Mouse (Mus musculus) hindbrain, embryonic 16.5 days (tissue): ENCODE results near the gene Wt1. TPM values are rescaled to one million over a fixed set of nuclear protein-coding genes. Genes with fewer than 3 reads are reported as not detected.

Experiments used
- ATAC-seq: fragments of 200-750 bp; cut with Nextera tagmentation; 2 replicates; pipeline ENCODE4 v1.8.0; 2017; ENCODE audit warnings: moderate TSS enrichment, moderate library complexity
- H3K27ac ChIP-seq: fragments of 300-500 bp; sonication (generic); 2 replicates; pipeline ENCODE4 v1.5.1; 2014; ENCODE audit warnings: low read depth, mild to moderate bottlenecking, control low read depth, low read length, moderate library complexity
- H3K27me3 ChIP-seq: fragments of 300-500 bp; sonication (generic); replicated peaks from 2 replicates; pipeline ENCODE4 v1.6.1; 2014; ENCODE audit warnings: low read length; ENCODE audit not compliant: control insufficient read depth, insufficient read depth
- H3K36me3 ChIP-seq: fragments of 300-500 bp; sonication (generic); 2 replicates; pipeline ENCODE4 v1.6.1; 2014; ENCODE audit warnings: mild to moderate bottlenecking, low read length, moderate library complexity, mixed read lengths; ENCODE audit not compliant: control insufficient read depth, insufficient read depth
- H3K4me1 ChIP-seq: fragments of 300-500 bp; sonication (generic); 2 replicates; pipeline ENCODE4 v1.6.1; 2014; ENCODE audit warnings: low read depth, low read length; ENCODE audit not compliant: control insufficient read depth, insufficient read depth
- H3K4me2 ChIP-seq: fragments of 300-500 bp; sonication (generic); 2 replicates; pipeline ENCODE4 v1.6.1; 2014; ENCODE audit warnings: mild to moderate bottlenecking, low read length, control low read depth, moderate library complexity
- H3K4me3 ChIP-seq: fragments of 300-500 bp; sonication (generic); 2 replicates; pipeline ENCODE4 v1.5.1; 2014; ENCODE audit warnings: mild to moderate bottlenecking, low read length, control low read depth, moderate library complexity
- H3K9ac ChIP-seq: fragments of 300-500 bp; sonication (generic); 2 replicates; pipeline ENCODE4 v1.6.1; 2014; ENCODE audit warnings: low read depth, mild to moderate bottlenecking, control low read depth, low read length, moderate library complexity
- H3K9me3 ChIP-seq: fragments of 300-500 bp; sonication (generic); 2 replicates; pipeline ENCODE4 v1.6.1; 2014; ENCODE audit warnings: mild to moderate bottlenecking, low read length, moderate library complexity; ENCODE audit not compliant: control insufficient read depth
- WGBS: fragments of 180-500 bp; shearing (Covaris S2); extraction: QIAGEN DNeasy Blood & Tissue Kit; methylation state at CpG from one replicate; pipeline ENCODE4 v1.1.7; 2014; 5-methylcytosine and 5-hydroxymethylcytosine counted together
- polyA plus RNA-seq: library from polyadenylated mRNA; unstranded; fragments of >200 nt; fragmentation: Nextera tagmentation; extraction: Ambion mirVana; gene quantifications from 2 replicates; pipeline ENCODE4 v1.2.1, GENCODE M21; 2015

Wt1 gene
- polyA plus RNA-seq, 1 experiment from 2014 or later, result 0.75 TPM

GRCm38 (mm10) chr2:105091718-105092117 lies 34.6 kb upstream of the Wt1 start, which contains the start of gene Gm11060:
Gm11060 (plus strand) TSS chr2:105092018.
- no peaks in the 10 kb centered on the region for H3K36me3 ChIP-seq
- no peak within 1 kb of the TSS for H3K4me2 ChIP-seq
- no peak within 1 kb of the TSS for H3K9ac ChIP-seq
- ATAC-seq, result no peak
- WGBS, result 88% methylated on average over 2 of the region's 2 CpGs
- no peak within 1 kb of the TSS for H3K4me3 ChIP-seq
- H3K27me3 ChIP-seq, result no peaks in the 10 kb centered on the region
- peaks cover 12% of the 10 kb centered on the region for H3K4me1 ChIP-seq
- no peaks in the 10 kb centered on the region for H3K9me3 ChIP-seq
- H3K27ac ChIP-seq, result no peak within 1 kb of the TSS

GRCm38 (mm10) chr2:105097294-105097953 lies 28.9 kb upstream of the Wt1 start:
- no peak for ATAC-seq
- Histone ChIP-seq H3K36me3 (no peaks in the 10 kb centered on the region), H3K4me1 (no peaks in the 10 kb centered on the region), H3K9ac (no peak overlapping the region), H3K4me2 (no peak overlapping the region), H3K9me3 (no peaks in the 10 kb centered on the region), H3K27me3 (no peaks in the 10 kb centered on the region), H3K4me3 (no peak overlapping the region), H3K27ac (no peak overlapping the region)
- 77% methylated on average over 22 of the region's 22 CpGs for WGBS

GRCm38 (mm10) chr2:105099410-105099809 lies 26.9 kb upstream of the Wt1 start:
- Histone ChIP-seq H3K4me3 (no peak overlapping the region), H3K4me1 (no peaks in the 10 kb centered on the region), H3K9ac (no peak overlapping the region), H3K9me3 (no peaks in the 10 kb centered on the region), H3K27me3 (no peaks in the 10 kb centered on the region), H3K4me2 (no peak overlapping the region), H3K27ac (no peak overlapping the region), H3K36me3 (no peaks in the 10 kb centered on the region)
- no peak for ATAC-seq
- WGBS, result 52% methylated on average over 7 of the region's 7 CpGs

DNA sequence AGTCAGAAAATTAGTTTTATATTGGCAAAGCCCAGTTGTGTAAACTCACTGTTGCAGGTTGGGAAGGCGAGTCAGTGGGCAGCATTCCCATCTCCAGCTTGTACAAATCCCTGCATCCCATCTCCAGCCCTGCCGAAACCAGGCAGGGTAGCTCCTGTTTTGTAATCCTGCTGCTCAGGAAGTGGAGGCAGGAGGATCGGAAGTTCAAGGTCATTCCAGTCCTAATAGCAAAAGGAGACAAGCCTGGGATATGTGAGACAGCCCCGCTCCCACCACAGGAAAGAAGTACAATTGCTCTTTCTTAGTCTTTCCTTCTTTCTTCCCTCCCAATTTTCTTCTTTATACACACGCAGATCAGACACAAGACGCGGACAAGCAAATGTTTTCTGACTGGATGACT lies 25.8 kb upstream of the Wt1 start:
- H3K27ac ChIP-seq, result no peak overlapping the region
- H3K4me1 ChIP-seq, result no peaks in the 10 kb centered on the region
- H3K4me3 ChIP-seq, result no peak overlapping the region
- no peaks in the 10 kb centered on the region for H3K27me3 ChIP-seq
- H3K9ac ChIP-seq, result no peak overlapping the region
- ATAC-seq, result no peak
- H3K9me3 ChIP-seq, result no peaks in the 10 kb centered on the region
- H3K36me3 ChIP-seq, result no peaks in the 10 kb centered on the region
- WGBS, result 74% methylated on average over 7 of the region's 7 CpGs
- H3K4me2 ChIP-seq, result no peak overlapping the region

GRCm38 (mm10) chr2:105108703-105109158 lies 17.6 kb upstream of the Wt1 start:
- Histone ChIP-seq H3K27me3 (peaks cover 18% of the 10 kb centered on the region), H3K36me3 (no peaks in the 10 kb centered on the region), H3K4me2 (no peak overlapping the region), H3K9me3 (no peaks in the 10 kb centered on the region), H3K4me1 (no peaks in the 10 kb centered on the region), H3K4me3 (no peak overlapping the region), H3K27ac (no peak overlapping the region), H3K9ac (no peak overlapping the region; the same call in 1 of the 2 replicates)
- ATAC-seq, result peak; percentile 98
- 6% methylated on average over 6 of the region's 6 CpGs for WGBS

GRCm38 (mm10) chr2:105114074-105114473 lies 12.3 kb upstream of the Wt1 start:
- Histone ChIP-seq H3K4me1 (no peaks in the 10 kb centered on the region), H3K4me3 (no peak overlapping the region), H3K9me3 (no peaks in the 10 kb centered on the region), H3K27me3 (peaks cover 45% of the 10 kb centered on the region), H3K9ac (no peak overlapping the region), H3K36me3 (no peaks in the 10 kb centered on the region), H3K27ac (no peak overlapping the region), H3K4me2 (no peak overlapping the region)
- WGBS, result 10% methylated on average over 9 of the region's 9 CpGs
- no peak for ATAC-seq

- Histone ChIP-seq H3K4me3 (no peak overlapping the region), H3K27me3 (peaks cover 67% of the 10 kb centered on the region), H3K9me3 (no peaks in the 10 kb centered on the region), H3K9ac (no peak overlapping the region), H3K4me2 (no peak overlapping the region), H3K36me3 (no peaks in the 10 kb centered on the region), H3K4me1 (no peaks in the 10 kb centered on the region), H3K27ac (no peak overlapping the region)
- 71% methylated on average over 8 of the region's 8 CpGs for WGBS
- no peak for ATAC-seq
Measured at GRCm38 (mm10) chr2:105117669-105118068, 8.7 kb upstream of the Wt1 start.

GRCm38 (mm10) chr2:105122216-105122615 lies 4.1 kb upstream of the Wt1 start:
- Histone ChIP-seq H3K4me3 (no peak overlapping the region), H3K4me2 (no peak overlapping the region), H3K27ac (no peak overlapping the region), H3K4me1 (peaks cover 9% of the 10 kb centered on the region; the same call in 1 of the 2 replicates), H3K27me3 (peaks cover 72% of the 10 kb centered on the region), H3K36me3 (no peaks in the 10 kb centered on the region), H3K9me3 (no peaks in the 10 kb centered on the region), H3K9ac (no peak overlapping the region)
- ATAC-seq, result no peak
- WGBS, result 3% methylated on average over 8 of the region's 8 CpGs

GRCm38 (mm10) chr2:105122886-105123285 lies 3.4 kb upstream of the Wt1 start:
- Histone ChIP-seq H3K9me3 (no peaks in the 10 kb centered on the region), H3K27ac (no peak overlapping the region), H3K4me2 (no peak overlapping the region), H3K36me3 (no peaks in the 10 kb centered on the region), H3K4me1 (peaks cover 9% of the 10 kb centered on the region; the same call in 1 of the 2 replicates), H3K4me3 (no peak overlapping the region), H3K9ac (no peak overlapping the region), H3K27me3 (peaks cover 71% of the 10 kb centered on the region)
- WGBS, result under 1% methylated on average over 27 of the region's 27 CpGs
- no peak for ATAC-seq
